Mouse (Mus musculus): Measurements from ENCODE around the gene Yipf1. TPM values are rescaled to one million over a fixed set of nuclear protein-coding genes. Genes with fewer than 3 reads are reported as not detected.

Yipf1 gene
- polyA plus RNA-seq, 1 experiment from 2014 or later = 52.4 TPM

- no peak for DNase-seq (ENCODE audit: low spot score)
- no peak for ATAC-seq (ENCODE audit: low read depth)
- Histone ChIP-seq H3K27ac (replicated peaks; ENCODE audit: low read depth, low read length) (no peak overlapping the region), H3K27me3 (replicated peaks; ENCODE audit: control insufficient read depth, insufficient read depth, low read length) (no peaks in the 10 kb centered on the region), H3K9ac (ENCODE audit: low read depth, low read length) (no peak overlapping the region), H3K9me3 (ENCODE audit: control insufficient read depth, low read length) (no peaks in the 10 kb centered on the region), H3K4me3 (ENCODE audit: low read depth, low read length) (no peak overlapping the region), H3K4me2 (ENCODE audit: low read depth, low read length) (no peak overlapping the region), H3K36me3 (ENCODE audit: control insufficient read depth, insufficient read depth, low read length) (no peaks in the 10 kb centered on the region), H3K4me1 (ENCODE audit: control insufficient read depth, insufficient read depth, low read length) (no peaks in the 10 kb centered on the region)
- WGBS = 49% methylated on average over 3 of the region's 3 CpGs
Observed at GRCm38 (mm10) chr4:107303531-107303930, 10.6 kb upstream of the Yipf1 start.

DNA sequence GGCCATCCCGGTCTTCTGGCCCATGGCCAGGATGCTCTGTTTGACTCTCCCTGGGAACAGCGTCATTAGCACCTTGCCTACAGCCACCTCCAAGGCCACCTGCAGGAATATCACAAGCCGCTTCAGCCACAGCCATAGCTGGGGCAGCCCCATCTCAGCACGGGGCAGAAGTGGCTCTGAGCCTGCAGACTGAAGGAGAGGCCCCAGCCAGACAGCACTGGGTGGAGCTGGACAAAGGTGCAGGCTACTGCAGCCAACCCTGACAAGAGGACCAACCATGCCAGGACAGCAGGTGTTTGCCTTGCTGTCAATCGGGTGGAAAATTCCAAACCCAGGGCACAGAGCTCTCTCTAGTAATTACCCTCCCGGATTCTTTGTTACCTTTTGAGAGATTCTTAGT is 7.2 kb upstream of the Yipf1 start, which contains the start of gene Dio1:
TSS of gene Dio1 (minus strand) at position 204 of the 400 bp plus-strand sequence.
- no peaks in the 10 kb centered on the region for H3K4me1 ChIP-seq (ENCODE audit: control insufficient read depth, insufficient read depth, low read length)
- no peak within 1 kb of the TSS for H3K27ac ChIP-seq (replicated peaks; ENCODE audit: low read depth, low read length)
- no peak for DNase-seq (ENCODE audit: low spot score)
- no peak within 1 kb of the TSS for H3K4me2 ChIP-seq (ENCODE audit: low read depth, low read length)
- no peak within 1 kb of the TSS for H3K4me3 ChIP-seq (ENCODE audit: low read depth, low read length)
- H3K36me3 ChIP-seq (ENCODE audit: control insufficient read depth, insufficient read depth, low read length) = no peaks in the 10 kb centered on the region
- WGBS = 47% methylated on average over 6 of the region's 6 CpGs
- no peak within 1 kb of the TSS for H3K9ac ChIP-seq (ENCODE audit: low read depth, low read length)
- no peaks in the 10 kb centered on the region for H3K27me3 ChIP-seq (replicated peaks; ENCODE audit: control insufficient read depth, insufficient read depth, low read length)
- no peak for ATAC-seq (ENCODE audit: low read depth)
- no peaks in the 10 kb centered on the region for H3K9me3 ChIP-seq (ENCODE audit: control insufficient read depth, low read length)

DNA sequence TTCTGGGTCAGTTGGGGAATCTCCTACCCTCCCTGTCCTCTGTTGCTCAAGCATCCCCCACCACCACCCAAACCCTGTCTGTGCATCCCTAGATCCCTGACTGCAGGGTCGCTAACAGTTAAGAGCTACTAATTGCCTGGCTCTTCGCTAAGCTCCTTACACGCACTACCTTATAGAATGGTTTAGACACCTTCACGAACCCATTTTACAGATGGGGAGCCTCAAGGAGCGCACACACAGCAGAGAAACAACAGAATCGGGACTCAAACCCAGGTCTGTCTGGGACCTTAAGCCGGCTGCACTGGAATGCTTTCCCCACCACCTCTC is 279 bp downstream of the Yipf1 start:
- no peaks in the 10 kb centered on the region for H3K27me3 ChIP-seq (replicated peaks; ENCODE audit: control insufficient read depth, insufficient read depth, low read length)
- peak overlapping the region; percentile 63 for H3K4me3 ChIP-seq (ENCODE audit: low read depth, low read length)
- peak overlapping the region; percentile 80 for H3K4me2 ChIP-seq (ENCODE audit: low read depth, low read length)
- 9% methylated on average over 7 of the region's 7 CpGs for WGBS
- DNase-seq (ENCODE audit: low spot score) (no peak), ATAC-seq (ENCODE audit: low read depth) (no peak; the same call in 1 of the 2 replicates)
- no peak overlapping the region for H3K27ac ChIP-seq (replicated peaks; ENCODE audit: low read depth, low read length)
- no peaks in the 10 kb centered on the region for H3K9me3 ChIP-seq (ENCODE audit: control insufficient read depth, low read length)
- H3K9ac ChIP-seq (ENCODE audit: low read depth, low read length) = peak overlapping the region; percentile 68
- peaks cover 20% of the 10 kb centered on the region for H3K36me3 ChIP-seq (ENCODE audit: control insufficient read depth, insufficient read depth, low read length)
- H3K4me1 ChIP-seq (ENCODE audit: control insufficient read depth, insufficient read depth, low read length) = peaks cover 9% of the 10 kb centered on the region; the same call in 1 of the 2 replicates

GRCm38 (mm10) chr4:107318646-107319045 is 4.5 kb downstream of the Yipf1 start:
- no peak overlapping the region for H3K4me2 ChIP-seq (ENCODE audit: low read depth, low read length)
- H3K9ac ChIP-seq (ENCODE audit: low read depth, low read length) = no peak overlapping the region
- no peak overlapping the region for H3K27ac ChIP-seq (replicated peaks; ENCODE audit: low read depth, low read length)
- peaks cover 54% of the 10 kb centered on the region for H3K36me3 ChIP-seq (ENCODE audit: control insufficient read depth, insufficient read depth, low read length)
- no peak for DNase-seq (ENCODE audit: low spot score)
- no peak overlapping the region for H3K4me3 ChIP-seq (ENCODE audit: low read depth, low read length)
- H3K27me3 ChIP-seq (replicated peaks; ENCODE audit: control insufficient read depth, insufficient read depth, low read length) = no peaks in the 10 kb centered on the region
- ATAC-seq (ENCODE audit: low read depth) = no peak
- H3K4me1 ChIP-seq (ENCODE audit: control insufficient read depth, insufficient read depth, low read length) = peaks cover 6% of the 10 kb centered on the region; the same call in 1 of the 2 replicates
- WGBS = 77% methylated on average over 8 of the region's 8 CpGs
- no peaks in the 10 kb centered on the region for H3K9me3 ChIP-seq (ENCODE audit: control insufficient read depth, low read length)

- ATAC-seq (ENCODE audit: low read depth) (no peak), DNase-seq (ENCODE audit: low spot score) (no peak)
- Histone ChIP-seq H3K4me3 (ENCODE audit: low read depth, low read length) (no peak overlapping the region), H3K36me3 (ENCODE audit: control insufficient read depth, insufficient read depth, low read length) (peaks cover 63% of the 10 kb centered on the region), H3K4me2 (ENCODE audit: low read depth, low read length) (no peak overlapping the region), H3K4me1 (ENCODE audit: control insufficient read depth, insufficient read depth, low read length) (no peaks in the 10 kb centered on the region), H3K27ac (replicated peaks; ENCODE audit: low read depth, low read length) (no peak overlapping the region), H3K9me3 (ENCODE audit: control insufficient read depth, low read length) (no peaks in the 10 kb centered on the region), H3K9ac (ENCODE audit: low read depth, low read length) (no peak overlapping the region), H3K27me3 (replicated peaks; ENCODE audit: control insufficient read depth, insufficient read depth, low read length) (no peaks in the 10 kb centered on the region)
- WGBS = 80% methylated on average over 2 of the region's 2 CpGs
Observed at GRCm38 (mm10) chr4:107321041-107321440, 6.9 kb downstream of the Yipf1 start.

GRCm38 (mm10) chr4:107323113-107323512 is 8.9 kb downstream of the Yipf1 start:
- ATAC-seq (ENCODE audit: low read depth) (no peak), DNase-seq (ENCODE audit: low spot score) (no peak)
- H3K27me3 ChIP-seq (replicated peaks; ENCODE audit: control insufficient read depth, insufficient read depth, low read length) = no peaks in the 10 kb centered on the region
- H3K4me2 ChIP-seq (ENCODE audit: low read depth, low read length) = no peak overlapping the region
- H3K9ac ChIP-seq (ENCODE audit: low read depth, low read length) = no peak overlapping the region
- no peaks in the 10 kb centered on the region for H3K4me1 ChIP-seq (ENCODE audit: control insufficient read depth, insufficient read depth, low read length)
- H3K9me3 ChIP-seq (ENCODE audit: control insufficient read depth, low read length) = no peaks in the 10 kb centered on the region
- peaks cover 62% of the 10 kb centered on the region for H3K36me3 ChIP-seq (ENCODE audit: control insufficient read depth, insufficient read depth, low read length)
- H3K27ac ChIP-seq (replicated peaks; ENCODE audit: low read depth, low read length) = no peak overlapping the region
- H3K4me3 ChIP-seq (ENCODE audit: low read depth, low read length) = no peak overlapping the region
- 90% methylated on average over 2 of the region's 2 CpGs for WGBS

- no peak for DNase-seq (ENCODE audit: low spot score)
- Histone ChIP-seq H3K9me3 (ENCODE audit: control insufficient read depth, low read length) (0 out of 2 replicates have a peak, but pooled peaks cover 1% of the 10 kb centered on the region), H3K9ac (ENCODE audit: low read depth, low read length) (no peak overlapping the region), H3K4me1 (ENCODE audit: control insufficient read depth, insufficient read depth, low read length) (no peaks in the 10 kb centered on the region), H3K27me3 (replicated peaks; ENCODE audit: control insufficient read depth, insufficient read depth, low read length) (no peaks in the 10 kb centered on the region), H3K4me3 (ENCODE audit: low read depth, low read length) (no peak overlapping the region), H3K4me2 (ENCODE audit: low read depth, low read length) (no peak overlapping the region), H3K36me3 (ENCODE audit: control insufficient read depth, insufficient read depth, low read length) (peaks cover 35% of the 10 kb centered on the region), H3K27ac (replicated peaks; ENCODE audit: low read depth, low read length) (no peak overlapping the region)
- WGBS = 89% methylated on average over 8 of the region's 8 CpGs
- ATAC-seq (ENCODE audit: low read depth) = no peak
Observed at GRCm38 (mm10) chr4:107328530-107328929, 14.4 kb downstream of the Yipf1 start.

- WGBS = 90% methylated on average over 4 of the region's 4 CpGs
- no peak for ATAC-seq (ENCODE audit: low read depth)
Observed at GRCm38 (mm10) chr4:107333514-107333913, 19.4 kb downstream of the Yipf1 start.

GRCm38 (mm10) chr4:107336356-107336755 is 22.2 kb downstream of the Yipf1 start:
- H3K4me2 ChIP-seq (ENCODE audit: low read depth, low read length) = no peak overlapping the region
- H3K36me3 ChIP-seq (ENCODE audit: control insufficient read depth, insufficient read depth, low read length) = 0 out of 2 replicates have a peak, but pooled peaks cover 5% of the 10 kb centered on the region
- 0 out of 2 replicates have a peak, but pooled peaks cover 2% of the 10 kb centered on the region for H3K9me3 ChIP-seq (ENCODE audit: control insufficient read depth, low read length)
- no peak overlapping the region for H3K4me3 ChIP-seq (ENCODE audit: low read depth, low read length)
- no peaks in the 10 kb centered on the region for H3K27me3 ChIP-seq (replicated peaks; ENCODE audit: control insufficient read depth, insufficient read depth, low read length)
- H3K4me1 ChIP-seq (ENCODE audit: control insufficient read depth, insufficient read depth, low read length) = no peaks in the 10 kb centered on the region
- 63% methylated on average over 8 of the region's 8 CpGs for WGBS
- DNase-seq (ENCODE audit: low spot score) (no peak), ATAC-seq (ENCODE audit: low read depth) (no peak)
- H3K27ac ChIP-seq (replicated peaks; ENCODE audit: low read depth, low read length) = no peak overlapping the region
- H3K9ac ChIP-seq (ENCODE audit: low read depth, low read length) = no peak overlapping the region

More at GRCm38 (mm10) chr4:107333514-107333913, 19.4 kb downstream of the Yipf1 start:
- no peak overlapping the region for H3K27ac ChIP-seq (replicated peaks; ENCODE audit: low read depth, low read length)
- peaks cover 17% of the 10 kb centered on the region for H3K36me3 ChIP-seq (ENCODE audit: control insufficient read depth, insufficient read depth, low read length)
- DNase-seq (ENCODE audit: low spot score) = no peak
- no peak overlapping the region for H3K4me3 ChIP-seq (ENCODE audit: low read depth, low read length)
- H3K9me3 ChIP-seq (ENCODE audit: control insufficient read depth, low read length) = 0 out of 2 replicates have a peak, but pooled peaks cover 2% of the 10 kb centered on the region
- no peak overlapping the region for H3K9ac ChIP-seq (ENCODE audit: low read depth, low read length)
- no peaks in the 10 kb centered on the region for H3K4me1 ChIP-seq (ENCODE audit: control insufficient read depth, insufficient read depth, low read length)
- no peaks in the 10 kb centered on the region for H3K27me3 ChIP-seq (replicated peaks; ENCODE audit: control insufficient read depth, insufficient read depth, low read length)
- no peak overlapping the region for H3K4me2 ChIP-seq (ENCODE audit: low read depth, low read length)
